Comparison of ENCODE assay signal across 7 mouse cellular contexts in the genomic region with DNA sequence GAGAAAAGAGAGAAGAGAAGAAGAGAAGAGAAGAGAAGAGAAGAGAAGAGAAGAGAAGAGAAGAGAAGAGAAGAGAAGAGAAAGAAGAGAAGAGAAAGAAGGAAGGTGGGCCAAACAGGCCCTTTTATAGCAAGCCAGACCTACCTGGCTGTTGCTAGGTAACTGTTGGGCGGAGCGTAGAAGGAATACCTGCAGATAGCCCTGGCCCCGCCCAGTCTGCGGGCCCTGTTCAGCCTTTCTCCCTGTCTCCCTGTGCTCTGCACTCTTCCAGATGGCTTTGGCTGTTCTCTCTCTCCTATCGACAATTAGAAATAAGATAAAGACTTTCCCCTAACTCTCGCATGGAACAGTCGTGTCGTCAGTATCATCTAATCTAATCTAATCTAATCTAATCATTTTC. TPM values are rescaled to one million over a fixed set of nuclear protein-coding genes. Genes with fewer than 3 reads are reported as not detected.
DNase-seq lines count a peak whose midpoint lies in the region; ATAC-seq and TF ChIP-seq lines count a peak whose summit lies in the region.

No protein-coding gene starts in this region.

- peaks cover 2% of the 10 kb centered on the region; the same call in 1 of the 2 replicates for H3K36me3 ChIP-seq in embryonic facial prominence, embryonic 11.5 days (replicated peaks; ENCODE audit: control insufficient read depth, insufficient read depth, low read depth, low read length)
- H3K36me3 ChIP-seq in intestine, embryonic 15.5 days: peaks cover 15% of the 10 kb centered on the region
- peaks cover 13% of the 10 kb centered on the region; the same call in 1 of the 2 replicates for H3K36me3 ChIP-seq in liver, embryonic 15.5 days (replicated peaks)
- H3K36me3 ChIP-seq in small intestine, adult 2 months (ENCODE audit: control insufficient read depth, insufficient read depth, low read length): peaks cover 11% of the 10 kb centered on the region

- 15% methylated on average over 8 of the region's 8 CpGs for WGBS in embryonic facial prominence, embryonic 11.5 days
- WGBS in intestine, embryonic 15.5 days: 16% methylated on average over 8 of the region's 8 CpGs
- 19% methylated on average over 8 of the region's 8 CpGs for WGBS in liver, embryonic 15.5 days (ENCODE audit: insufficient replicate concordance)
- 12% methylated on average over 8 of the region's 8 CpGs for WGBS in small intestine, adult 2 months

- no peak overlapping the region for H3K27ac ChIP-seq in embryonic facial prominence, embryonic 11.5 days (replicated peaks; ENCODE audit: low read depth, low read length)
- 0 out of 2 replicates have a peak overlapping the region, but pooled peaks have one; percentile 95 for H3K27ac ChIP-seq in intestine, embryonic 15.5 days
- H3K27ac ChIP-seq in liver, embryonic 15.5 days (replicated peaks): no peak overlapping the region; the same call in 1 of the 2 replicates
- H3K27ac ChIP-seq in small intestine, adult 2 months (ENCODE audit: insufficient read depth, low read depth, low read length): peak overlapping the region; percentile 96

- TF ChIP-seq CTCF in small intestine, adult 2 months (IDR thresholded peaks at IDR 0.05; ENCODE audit: extremely low read depth, insufficient read length, insufficient replicate concordance, low read depth, low read length): no peak

- H3K4me1 ChIP-seq in embryonic facial prominence, embryonic 11.5 days (ENCODE audit: control insufficient read depth, insufficient read depth, low read length): no peaks in the 10 kb centered on the region
- H3K4me1 ChIP-seq in intestine, embryonic 15.5 days (replicated peaks): peaks cover 22% of the 10 kb centered on the region
- peaks cover 46% of the 10 kb centered on the region for H3K4me1 ChIP-seq in liver, embryonic 15.5 days (replicated peaks)
- peaks cover 16% of the 10 kb centered on the region for H3K4me1 ChIP-seq in small intestine, adult 2 months (ENCODE audit: control insufficient read depth, insufficient read depth, insufficient read length, low read length)

- no peaks in the 10 kb centered on the region for H3K27me3 ChIP-seq in embryonic facial prominence, embryonic 11.5 days (ENCODE audit: control insufficient read depth, insufficient read depth, low read length)
- H3K27me3 ChIP-seq in intestine, embryonic 15.5 days (replicated peaks): no peaks in the 10 kb centered on the region
- H3K27me3 ChIP-seq in liver, embryonic 15.5 days: peaks cover 6% of the 10 kb centered on the region; the same call in 1 of the 2 replicates
- no peaks in the 10 kb centered on the region for H3K27me3 ChIP-seq in small intestine, adult 2 months (ENCODE audit: control insufficient read depth, insufficient read depth, low read length)

- no peaks in the 10 kb centered on the region for H3K9me3 ChIP-seq in embryonic facial prominence, embryonic 11.5 days (replicated peaks; ENCODE audit: control insufficient read depth, low read length)
- no peaks in the 10 kb centered on the region for H3K9me3 ChIP-seq in intestine, embryonic 15.5 days
- H3K9me3 ChIP-seq in liver, embryonic 15.5 days (replicated peaks): no peaks in the 10 kb centered on the region

- no peak for ATAC-seq in embryonic facial prominence, embryonic 11.5 days (replicated peaks; ENCODE audit: insufficient number of reproducible peaks, low FRiP score, low TSS enrichment, low read depth)
- ATAC-seq in intestine, embryonic 15.5 days: peak; percentile 72
- no peak for ATAC-seq in liver, embryonic 15.5 days (ENCODE audit: insufficient read depth)
- no peak for ATAC-seq in megakaryocyte progenitor cell, adult 5-6 weeks (replicated peaks; ENCODE audit: poor library complexity)

- DNase-seq in R1 (ENCODE audit: low read depth, low spot score): peak; percentile 84
- peak; percentile 46 for DNase-seq in embryonic facial prominence, embryonic 11.5 days (ENCODE audit: low spot score)
- DNase-seq in ovary, postnatal 10 days (ENCODE audit: low spot score): no peak

- no peak overlapping the region for H3K9ac ChIP-seq in embryonic facial prominence, embryonic 11.5 days (replicated peaks; ENCODE audit: low read length)
- H3K9ac ChIP-seq in intestine, embryonic 15.5 days: no peak overlapping the region
- H3K9ac ChIP-seq in liver, embryonic 15.5 days: no peak overlapping the region

- TF ChIP-seq POLR2A in small intestine, adult 2 months (IDR thresholded peaks at IDR 0.05; ENCODE audit: low read depth, low read length): no peak

- peak overlapping the region; percentile 82 for H3K4me3 ChIP-seq in embryonic facial prominence, embryonic 11.5 days (ENCODE audit: low read depth, low read length)
- H3K4me3 ChIP-seq in intestine, embryonic 15.5 days (replicated peaks): peak overlapping the region; percentile 82
- H3K4me3 ChIP-seq in liver, embryonic 15.5 days (replicated peaks): peak overlapping the region; percentile 82; the same call in 1 of the 2 replicates
- peak overlapping the region; percentile 84 for H3K4me3 ChIP-seq in small intestine, adult 2 months (ENCODE audit: low read depth, low read length)

- peak overlapping the region; percentile 13; the same call in 1 of the 2 replicates for H3K4me2 ChIP-seq in embryonic facial prominence, embryonic 11.5 days (ENCODE audit: low read depth, low read length)
- H3K4me2 ChIP-seq in intestine, embryonic 15.5 days (replicated peaks): peak overlapping the region; percentile 72
- H3K4me2 ChIP-seq in liver, embryonic 15.5 days: peak overlapping the region; percentile 99

RNA-seq across cellular contexts. Expression of a gene that starts 1.3 kb away (rescaled TPM):
- polyA plus RNA-seq in embryonic facial prominence, embryonic 11.5 days (2014; fragmentation: Nextera tagmentation; extraction: Ambion mirVana): 6.1 and 6.4 TPM in 2 replicates
- 18.9 and 19.9 TPM in 2 replicates for polyA plus RNA-seq in intestine, embryonic 15.5 days (2015; fragmentation: Nextera tagmentation; extraction: Ambion mirVana)
- polyA plus RNA-seq in liver, embryonic 15.5 days (2015; fragmentation: Nextera tagmentation; extraction: Ambion mirVana): 3.1 and 4.4 TPM in 2 replicates
- 27.3 and 47.4 TPM in 2 replicates for polyA plus RNA-seq in small intestine, adult 2 months (2012; rRNA removed)
- total RNA-seq in megakaryocyte progenitor cell, adult 5-6 weeks (2015): 2.3 and 3.2 TPM in 2 replicates
- 6.5 and 8.9 TPM in 2 replicates for total RNA-seq in megakaryocyte progenitor cell, adult 5-6 weeks (2017)

RNA-seq across cellular contexts. Expression of a gene that starts 29.2 kb away (rescaled TPM):
- polyA plus RNA-seq in embryonic facial prominence, embryonic 11.5 days (2014; fragmentation: Nextera tagmentation; extraction: Ambion mirVana): 5.6 and 7.8 TPM in 2 replicates
- 10.5 and 11.5 TPM in 2 replicates for polyA plus RNA-seq in intestine, embryonic 15.5 days (2015; fragmentation: Nextera tagmentation; extraction: Ambion mirVana)
- 1.8 and 2.3 TPM in 2 replicates for polyA plus RNA-seq in liver, embryonic 15.5 days (2015; fragmentation: Nextera tagmentation; extraction: Ambion mirVana)
- 15.0 and 35.5 TPM in 2 replicates for polyA plus RNA-seq in small intestine, adult 2 months (2012; rRNA removed)
- 4.2 and 4.3 TPM in 2 replicates for total RNA-seq in megakaryocyte progenitor cell, adult 5-6 weeks (2015)
- 7.4 and 9.2 TPM in 2 replicates for total RNA-seq in megakaryocyte progenitor cell, adult 5-6 weeks (2017)

RNA-seq across cellular contexts. Expression of a gene that starts 40.3 kb away (rescaled TPM):
- polyA plus RNA-seq in embryonic facial prominence, embryonic 11.5 days (2014; fragmentation: Nextera tagmentation; extraction: Ambion mirVana): 6.7 and 7.1 TPM in 2 replicates
- polyA plus RNA-seq in intestine, embryonic 15.5 days (2015; fragmentation: Nextera tagmentation; extraction: Ambion mirVana): 6.3 TPM in 2 replicates
- 1.2 and 1.5 TPM in 2 replicates for polyA plus RNA-seq in liver, embryonic 15.5 days (2015; fragmentation: Nextera tagmentation; extraction: Ambion mirVana)
- polyA plus RNA-seq in small intestine, adult 2 months (2012; rRNA removed): 4.5 and 7.3 TPM in 2 replicates
- total RNA-seq in megakaryocyte progenitor cell, adult 5-6 weeks (2015): 1.5 and 2.1 TPM in 2 replicates
- total RNA-seq in megakaryocyte progenitor cell, adult 5-6 weeks (2017): 4.2 and 6.5 TPM in 2 replicates

RNA-seq across cellular contexts. Expression of a gene that starts 46.8 kb away (rescaled TPM):
- polyA plus RNA-seq in embryonic facial prominence, embryonic 11.5 days (2014; fragmentation: Nextera tagmentation; extraction: Ambion mirVana): 6.1 TPM in 2 replicates
- 8.0 and 9.3 TPM in 2 replicates for polyA plus RNA-seq in intestine, embryonic 15.5 days (2015; fragmentation: Nextera tagmentation; extraction: Ambion mirVana)
- 1.3 and 1.5 TPM in 2 replicates for polyA plus RNA-seq in liver, embryonic 15.5 days (2015; fragmentation: Nextera tagmentation; extraction: Ambion mirVana)
- polyA plus RNA-seq in small intestine, adult 2 months (2012; rRNA removed): 6.5 and 12.8 TPM in 2 replicates
- 1.0 and 1.5 TPM in 2 replicates for total RNA-seq in megakaryocyte progenitor cell, adult 5-6 weeks (2015)
- total RNA-seq in megakaryocyte progenitor cell, adult 5-6 weeks (2017): 2.3 and 4.8 TPM in 2 replicates

RNA-seq across cellular contexts. Expression of a gene that starts 50.6 kb away (rescaled TPM):
- polyA plus RNA-seq in embryonic facial prominence, embryonic 11.5 days (2014; fragmentation: Nextera tagmentation; extraction: Ambion mirVana): 0.59 and 1.2 TPM in 2 replicates
- 2.0 and 2.5 TPM in 2 replicates for polyA plus RNA-seq in intestine, embryonic 15.5 days (2015; fragmentation: Nextera tagmentation; extraction: Ambion mirVana)
- polyA plus RNA-seq in liver, embryonic 15.5 days (2015; fragmentation: Nextera tagmentation; extraction: Ambion mirVana): 6.2 and 7.3 TPM in 2 replicates
- 5.7 and 12.5 TPM in 2 replicates for polyA plus RNA-seq in small intestine, adult 2 months (2012; rRNA removed)
- total RNA-seq in megakaryocyte progenitor cell, adult 5-6 weeks (2015): 50.3 and 53.6 TPM in 2 replicates
- total RNA-seq in megakaryocyte progenitor cell, adult 5-6 weeks (2017): 21.4 and 23.8 TPM in 2 replicates

Comparison
In these comparisons a context has a peak if more than half of its experiments do, and no peak if none do; other contexts are left out.
1. H3K27ac ChIP-seq: peak in intestine, embryonic 15.5 days (single experiment) and small intestine, adult 2 months (single experiment); none in embryonic facial prominence, embryonic 11.5 days (single experiment) and liver, embryonic 15.5 days (single experiment).
2. H3K4me2 ChIP-seq: peak in every context shown above with its lines; median percentile 99 in liver, embryonic 15.5 days; 72 in intestine, embryonic 15.5 days; 13 in embryonic facial prominence, embryonic 11.5 days.
3. Peak in every context shown above with its lines, with median percentiles within 50 percentile points of each other: H3K4me3 ChIP-seq.